Mouse (Mus musculus) adrenal gland, adult 8-10 months (tissue): ENCODE measurements at regions not wholly inside any gene's neighbourhood (a gene's known extent, or its start where the extent isn't known, plus 50 kb on each side); places are given as distances from the start of the nearest gene placed in this dataset.

Experiments used
- DNase-seq: peaks from one replicate; pipeline ENCODE4 v3.0.0; 2022

GRCm38 (mm10) chrX:21293666-21294065 lies 118.2 kb upstream of the Gm21876 start:
- no peak for DNase-seq

DNA sequence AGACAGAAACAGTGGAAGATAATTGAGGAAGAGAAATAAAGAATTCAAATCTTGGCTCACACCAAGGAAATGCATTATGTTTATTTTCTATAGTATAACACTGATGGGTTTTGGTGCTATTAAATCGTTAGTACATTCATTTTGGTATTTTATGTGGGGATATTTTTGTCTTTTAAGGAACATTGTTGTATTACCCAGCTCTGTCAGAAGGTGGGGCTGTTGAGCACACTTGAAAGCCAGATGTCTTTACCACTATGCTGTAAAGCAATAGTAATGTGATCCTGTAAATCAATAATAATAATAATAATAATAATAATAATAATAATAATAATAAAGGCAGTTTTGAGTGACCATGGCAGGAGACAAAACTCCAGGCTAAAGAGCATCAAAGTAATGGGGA lies 120.0 kb upstream of the Gm21876 start:
- DNase-seq, result no peak

- DNase-seq, result no peak
Measured at GRCm38 (mm10) chrX:21297349-21297748, 121.9 kb upstream of the Gm21876 start.

DNA sequence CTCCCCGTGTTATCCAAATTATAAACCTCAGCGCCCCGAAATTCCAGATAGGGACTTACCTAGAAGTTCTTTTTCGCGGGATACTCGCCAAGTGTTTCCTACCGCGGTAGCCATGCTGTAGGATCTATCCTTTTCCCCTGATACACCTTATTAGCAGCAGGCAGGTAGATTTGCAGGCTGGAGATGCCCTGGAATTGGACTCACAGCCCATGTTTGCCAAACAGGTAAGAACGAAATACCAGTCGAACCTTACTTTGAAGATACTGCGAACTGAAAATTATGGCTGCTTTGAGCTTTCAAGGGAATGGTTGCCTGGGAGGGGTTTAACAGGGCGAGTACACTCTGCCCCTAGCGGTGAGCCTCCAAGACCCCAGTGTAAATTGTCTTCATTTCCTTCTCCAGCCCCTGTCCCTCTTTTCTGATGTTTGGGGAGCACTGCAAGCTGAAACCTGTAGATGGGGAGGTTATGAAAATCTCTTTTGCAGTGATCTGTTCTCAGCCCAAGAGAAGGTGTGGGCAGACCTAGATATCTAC lies 149.8 kb upstream of the Agtr2 start:
- no peak for DNase-seq

DNA sequence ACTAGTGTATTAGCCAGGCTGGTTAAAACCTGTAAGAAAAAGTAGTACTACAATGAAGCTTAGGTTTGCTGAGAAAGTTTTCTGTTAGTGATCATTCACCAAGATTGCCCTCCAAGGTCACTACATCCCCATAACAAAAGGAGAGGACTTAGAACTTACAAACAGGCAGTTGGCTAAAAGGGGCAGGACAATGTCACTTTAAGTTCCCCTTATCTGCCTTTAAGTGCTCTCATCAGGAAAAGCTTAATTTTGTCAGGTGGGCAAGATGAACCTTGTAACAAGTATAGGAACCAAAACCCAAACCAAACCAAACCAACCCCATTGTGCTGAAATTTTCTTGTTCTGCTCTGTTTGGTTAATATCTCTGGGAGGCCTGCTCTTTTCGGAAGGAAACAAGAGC lies 139.9 kb upstream of the Agtr2 start:
- no peak for DNase-seq

- DNase-seq, result no peak
Measured at GRCm38 (mm10) chrX:21350503-21350902, 133.8 kb upstream of the Agtr2 start.

DNA sequence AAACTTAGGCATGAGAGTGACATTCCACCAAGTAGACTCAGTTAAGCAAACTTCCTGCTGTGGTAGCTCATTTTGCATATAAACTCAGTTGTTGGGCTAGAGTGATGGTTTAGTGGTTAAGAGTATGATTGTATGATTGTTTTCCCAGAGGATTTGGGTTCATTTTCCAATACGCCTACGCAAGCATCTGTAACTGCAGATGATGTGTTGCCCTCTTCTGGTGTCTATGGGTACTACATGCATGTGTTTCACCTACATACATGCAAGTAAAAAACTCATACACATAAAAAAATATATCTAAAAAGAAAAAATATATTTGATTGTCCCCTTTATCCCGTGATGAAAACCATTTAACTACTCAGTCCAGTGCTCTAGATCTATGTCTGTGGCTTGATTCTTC lies 132.0 kb upstream of the Agtr2 start:
- no peak for DNase-seq

DNA sequence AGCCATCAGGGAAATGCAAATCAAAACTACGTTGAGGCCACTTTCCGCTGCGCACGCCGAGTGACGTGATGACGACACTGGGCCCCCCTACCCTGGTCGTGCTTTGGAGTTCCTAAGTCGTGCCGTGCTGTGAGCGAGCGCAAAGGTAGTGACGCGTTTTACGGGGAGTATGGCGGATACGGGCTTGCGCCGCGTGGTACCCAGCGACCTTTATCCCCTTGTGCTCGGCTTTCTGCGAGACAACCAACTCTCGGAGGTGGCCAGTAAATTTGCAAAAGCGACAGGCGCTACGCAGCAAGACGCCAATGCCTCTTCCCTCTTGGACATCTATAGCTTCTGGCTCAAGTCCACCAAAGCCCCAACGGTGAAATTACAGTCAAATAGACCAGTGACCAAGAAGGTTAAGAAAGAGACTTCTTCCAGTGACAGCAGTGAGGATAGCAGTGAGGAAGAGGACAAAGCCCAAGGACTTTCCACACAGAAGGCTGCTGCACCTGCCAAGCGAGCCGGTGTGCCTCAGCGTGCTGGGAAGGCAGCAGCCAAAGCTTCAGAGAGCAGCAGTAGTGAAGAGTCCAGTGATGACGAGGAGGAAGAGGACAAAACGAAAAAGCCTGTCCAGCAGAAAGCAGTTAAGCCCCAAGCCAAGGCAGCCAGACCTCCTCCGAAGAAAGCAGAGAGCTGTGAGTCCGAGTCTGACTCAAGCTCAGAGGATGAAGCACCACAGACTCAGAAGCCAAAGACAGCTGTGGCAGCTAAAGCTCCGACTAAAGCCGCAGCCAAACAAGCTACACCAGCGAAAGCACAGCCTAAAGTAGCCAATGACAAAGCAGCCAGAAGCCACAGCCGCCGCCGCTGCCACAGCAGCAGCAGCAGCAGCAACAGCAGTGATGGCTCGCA lies 123.3 kb upstream of the Agtr2 start:
- peak; percentile 4 for DNase-seq

DNA sequence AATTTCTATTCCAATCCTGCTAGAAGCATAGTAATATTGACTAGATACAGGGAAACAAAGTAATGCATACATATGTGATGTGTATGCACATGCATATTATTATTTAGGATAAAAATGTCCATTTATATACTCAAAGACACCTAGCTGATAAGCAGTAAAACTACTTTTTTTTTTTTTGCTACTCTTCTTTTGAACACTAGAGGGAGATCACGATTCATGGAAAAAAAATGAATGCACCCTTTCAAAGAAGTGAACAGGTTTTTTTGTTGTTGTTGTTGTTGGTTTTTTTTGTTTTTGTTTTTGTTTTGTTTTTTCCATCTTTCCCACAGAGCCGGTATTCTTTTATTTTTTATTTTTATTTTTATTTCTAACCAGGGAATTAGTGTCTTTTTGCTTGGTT lies 99.1 kb upstream of the Agtr2 start:
- DNase-seq, result no peak

DNA sequence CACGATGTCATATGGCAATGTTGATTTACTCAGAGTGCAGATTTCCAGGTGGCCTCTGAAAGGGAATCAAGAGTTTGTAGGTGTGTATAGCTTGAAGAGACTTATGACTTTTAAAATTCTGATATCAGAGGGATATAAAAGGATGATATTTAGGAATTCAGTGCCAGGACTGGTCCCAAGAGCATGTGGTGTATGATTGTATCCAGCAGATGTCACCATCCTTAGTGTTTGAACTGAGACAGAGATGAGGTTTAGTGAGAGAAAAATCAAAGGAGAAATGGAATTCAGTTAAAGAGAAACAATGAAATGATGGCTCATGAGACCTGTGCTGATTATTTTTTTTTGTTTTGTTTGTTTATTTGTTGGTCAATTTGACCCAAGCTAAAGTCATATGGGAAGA lies 94.4 kb upstream of the Agtr2 start:
- no peak for DNase-seq

- DNase-seq, result no peak
Measured at GRCm38 (mm10) chrX:21393212-21393611, 91.1 kb upstream of the Agtr2 start.

- DNase-seq, result no peak
Measured at GRCm38 (mm10) chrX:21424797-21425196, 59.5 kb upstream of the Agtr2 start.

- no peak for DNase-seq
Measured at GRCm38 (mm10) chrX:21428081-21428480, 56.3 kb upstream of the Agtr2 start.

DNA sequence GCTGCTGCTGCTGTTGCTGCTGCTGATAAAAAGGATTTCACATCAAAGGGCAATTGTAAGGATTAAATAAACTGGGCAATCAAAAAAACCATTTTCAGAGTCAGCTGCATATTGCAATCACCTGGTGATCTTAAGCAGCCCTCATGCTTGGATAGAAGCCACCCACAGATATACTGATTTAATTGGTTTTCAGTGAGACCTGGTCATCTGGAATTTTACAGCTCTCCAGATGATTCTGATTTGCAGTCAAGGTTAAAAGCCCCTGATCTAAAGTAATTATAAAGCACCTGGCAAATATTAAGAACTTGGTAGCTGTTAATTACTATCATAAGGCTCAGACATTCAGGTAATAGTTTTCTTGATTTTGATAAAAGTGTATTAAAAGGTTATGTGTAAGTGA lies 50.8 kb upstream of the Agtr2 start:
- no peak for DNase-seq
